ENCODE assay signal across 10 mouse cellular contexts in genomic region chr1:62794223-62794895, GRCm38 (mm10).
DNase-seq lines count a peak whose midpoint lies in the region; ATAC-seq and TF ChIP-seq lines count a peak whose summit lies in the region.
"Had no signal": no experiment of that assay in that cellular context is flagged by ENCODE, and none has a peak within 500 bp of the region (broad histone marks: within the 10 kb centered on the region; RNA-seq: fewer than 3 reads in every experiment).

No protein-coding gene starts in this region.

- in situ Hi-C loops in ES-E14 (cut with MboI; ENCODE audit: low sequenced_read_pairs in 2 of 2, unreplicated experiment in 2 of 2), result no loop called here

- peak; percentile 48 to 59 for DNase-seq in cerebellum, postnatal 14 days
- peak; percentile 66 for DNase-seq in ES-E14 (ENCODE audit: low read depth, low spot score)
- DNase-seq in left cerebral cortex, adult 11 months (ENCODE audit: low spot score), result peak; percentile 37
- peak; percentile 72 for DNase-seq in neural tube, embryonic 11.5 days (ENCODE audit: low spot score)
- DNase-seq in spleen, postnatal 14 days (ENCODE audit: low spot score in 2 of 2), result no peak
- no peak for DNase-seq in yolk sac, embryonic 10.5 days (ENCODE audit: low spot score)

- H3K4me1 ChIP-seq in ES-E14 (ENCODE audit: control insufficient read depth in 2 of 2, insufficient read depth in 2 of 2, low read length in 2 of 2, poor library complexity in 1 of 2), result peaks cover 0 to 12% of the 10 kb centered on the region in 2 experiments; a peak in 2 of 4 replicates
- H3K4me1 ChIP-seq in forebrain, embryonic 15.5 days, result peaks cover 22% of the 10 kb centered on the region
- H3K4me1 ChIP-seq in neural tube, embryonic 11.5 days (ENCODE audit: control insufficient read depth, insufficient read depth, low read length), result peaks cover 3% of the 10 kb centered on the region; the same call in 1 of the 2 replicates
- H3K4me1 ChIP-seq: megakaryocyte, embryonic 14.5 days had no signal

- H3K36me3 ChIP-seq in ES-E14 (ENCODE audit: control insufficient read depth, insufficient read depth, low read length, poor library complexity, severe bottlenecking), result no peaks in the 10 kb centered on the region
- no peaks in the 10 kb centered on the region for H3K36me3 ChIP-seq in forebrain, embryonic 15.5 days
- H3K36me3 ChIP-seq in neural tube, embryonic 11.5 days (ENCODE audit: control insufficient read depth, insufficient read depth, low read length), result no peaks in the 10 kb centered on the region

- peak overlapping the region; percentile 19 for H3K4me2 ChIP-seq in forebrain, embryonic 15.5 days (replicated peaks)
- no peak overlapping the region for H3K4me2 ChIP-seq in neural tube, embryonic 11.5 days (ENCODE audit: low read depth)

- no peaks in the 10 kb centered on the region for H3K9me3 ChIP-seq in ES-E14 (ENCODE audit: control insufficient read depth, insufficient read depth, low read depth, low read length)
- no peaks in the 10 kb centered on the region for H3K9me3 ChIP-seq in forebrain, embryonic 15.5 days
- H3K9me3 ChIP-seq in neural tube, embryonic 11.5 days (ENCODE audit: control insufficient read depth, low read length), result no peaks in the 10 kb centered on the region
- H3K9me3 ChIP-seq: megakaryocyte, embryonic 14.5 days had no signal

- no peak overlapping the region for H3K9ac ChIP-seq in ES-E14 (ENCODE audit: insufficient read depth, low read depth, low read length, poor library complexity, severe bottlenecking)
- no peak overlapping the region for H3K9ac ChIP-seq in forebrain, embryonic 15.5 days (replicated peaks)
- no peak overlapping the region for H3K9ac ChIP-seq in neural tube, embryonic 11.5 days (ENCODE audit: low read length)

- no peak for ATAC-seq in cerebellum, adult (ENCODE audit: insufficient number of reproducible peaks, low FRiP score, low TSS enrichment)
- peak; percentile 83 for ATAC-seq in forebrain, embryonic 15.5 days (replicated peaks)
- ATAC-seq in neural tube, embryonic 11.5 days (ENCODE audit: insufficient read depth, low FRiP score, low TSS enrichment), result peak; percentile 86

- WGBS in forebrain, embryonic 15.5 days, result 20% methylated on average over 19 of the region's 19 CpGs
- WGBS in neural tube, embryonic 11.5 days, result 28% methylated on average over 19 of the region's 19 CpGs

- peak overlapping the region in 1 of 2 experiments; percentile 46; a peak in 2 of 4 replicates for H3K4me3 ChIP-seq in ES-E14 (ENCODE audit: insufficient read depth in 1 of 2, low read depth in 1 of 2, low read length in 2 of 2, poor library complexity in 1 of 2, severe bottlenecking in 1 of 2)
- no peak overlapping the region for H3K4me3 ChIP-seq in forebrain, embryonic 15.5 days
- no peak overlapping the region for H3K4me3 ChIP-seq in neural tube, embryonic 11.5 days (ENCODE audit: low read depth, low read length)
- H3K4me3 ChIP-seq: erythroblast, embryonic 14.5 days; megakaryocyte, embryonic 14.5 days had no signal

- H3K27ac ChIP-seq in ES-E14 (ENCODE audit: insufficient read depth, low read depth, low read length, poor library complexity, severe bottlenecking), result no peak overlapping the region
- H3K27ac ChIP-seq in forebrain, embryonic 15.5 days (replicated peaks), result peak overlapping the region; percentile 7; the same call in 1 of the 2 replicates
- no peak overlapping the region for H3K27ac ChIP-seq in neural tube, embryonic 11.5 days (ENCODE audit: low read depth, low read length)

- no peaks in the 10 kb centered on the region for H3K27me3 ChIP-seq in forebrain, embryonic 15.5 days
- H3K27me3 ChIP-seq in neural tube, embryonic 11.5 days (ENCODE audit: control insufficient read depth, insufficient read depth, low read length), result no peaks in the 10 kb centered on the region

TF ChIP-seq in ES-E14, 5 proteins besides CTCF, POLR2A, EP300 and RAD21:
- TF ChIP-seq HCFC1 (IDR thresholded peaks at IDR 0.05; ENCODE audit: borderline replicate concordance, insufficient read depth, low read length), result no peak
- no peak for TF ChIP-seq CHD2 (IDR thresholded peaks at IDR 0.05; ENCODE audit: low read depth, low read length)
- TF ChIP-seq ZNF384 (IDR thresholded peaks at IDR 0.05; ENCODE audit: low read depth, low read length), result no peak
- no peak for TF ChIP-seq ZC3H11A (IDR thresholded peaks at IDR 0.05; ENCODE audit: borderline replicate concordance, low read depth, low read length)
- TF ChIP-seq MAFK (IDR thresholded peaks at IDR 0.05; ENCODE audit: insufficient read depth, low read depth, low read length), result no peak

Comparison
In these comparisons a context has a peak if more than half of its experiments do, and no peak if none do; other contexts are left out.
1. DNase-seq: peak in cerebellum, postnatal 14 days (2 of 2), ES-E14 (single experiment), left cerebral cortex, adult 11 months (single experiment) and neural tube, embryonic 11.5 days (single experiment); none in spleen, postnatal 14 days (0 of 2) and yolk sac, embryonic 10.5 days (single experiment).